Mouse (Mus musculus): ENCODE data around the gene Dnajb2.
"Not testable (repeated sequence)": the region's sequence is repeated elsewhere in the genome, so short reads cannot be mapped to it uniquely, and the experiment has no call there.

The Dnajb2 gene

GRCm38 (mm10) chr1:75218227-75219001, 17.8 kb upstream of the Dnajb2 start:
- peak; percentile 40 to 85 for DNase-seq (ENCODE audit: low spot score in 2 of 2)

- peak; percentile 82 to 94 for DNase-seq (ENCODE audit: low spot score in 2 of 2)
Measured at GRCm38 (mm10) chr1:75219078-75219477, 17.1 kb upstream of the Dnajb2 start.

GRCm38 (mm10) chr1:75219531-75219930, 16.7 kb upstream of the Dnajb2 start, which contains the start of gene Tuba4a:
Gene Tuba4a, minus strand, starts transcription at chr1:75219865.
- no peak for DNase-seq (ENCODE audit: low spot score in 2 of 2)

- DNase-seq (ENCODE audit: low spot score in 2 of 2), result no peak
Measured at GRCm38 (mm10) chr1:75221538-75221937, 14.7 kb upstream of the Dnajb2 start.

- DNase-seq (ENCODE audit: low spot score in 2 of 2), result no peak
Measured at GRCm38 (mm10) chr1:75222926-75223325, 13.3 kb upstream of the Dnajb2 start.

- DNase-seq (ENCODE audit: low spot score in 2 of 2), result no peak
Measured at GRCm38 (mm10) chr1:75223532-75223931, 12.7 kb upstream of the Dnajb2 start.

GRCm38 (mm10) chr1:75225473-75225872, 10.7 kb upstream of the Dnajb2 start:
- no peak for DNase-seq (ENCODE audit: low spot score in 2 of 2)

GRCm38 (mm10) chr1:75226138-75226537, 10.1 kb upstream of the Dnajb2 start:
- DNase-seq (ENCODE audit: low spot score in 2 of 2), result no peak

- no peak for DNase-seq (ENCODE audit: low spot score in 2 of 2)
Measured at GRCm38 (mm10) chr1:75227653-75228052, 8.6 kb upstream of the Dnajb2 start.

- DNase-seq (ENCODE audit: low spot score in 2 of 2), result no peak
Measured at GRCm38 (mm10) chr1:75229158-75229557, 7.0 kb upstream of the Dnajb2 start.

- no peak for DNase-seq (ENCODE audit: low spot score in 2 of 2)
Measured at GRCm38 (mm10) chr1:75230335-75230994, 5.7 kb upstream of the Dnajb2 start.

- no peak for DNase-seq (ENCODE audit: low spot score in 2 of 2)
Measured at GRCm38 (mm10) chr1:75231224-75231623, 5.0 kb upstream of the Dnajb2 start.

GRCm38 (mm10) chr1:75231664-75232152, 4.5 kb upstream of the Dnajb2 start, which contains the start of gene A630095N17Rik:
Gene A630095N17Rik, minus strand, starts transcription at chr1:75232102.
- no peak for DNase-seq (ENCODE audit: low spot score in 2 of 2)

- not testable (repeated sequence) for DNase-seq (ENCODE audit: low spot score in 2 of 2)
Measured at GRCm38 (mm10) chr1:75232489-75232888, 3.7 kb upstream of the Dnajb2 start.

- DNase-seq (ENCODE audit: low spot score in 2 of 2), result peak in 1 of 2 experiments; percentile 84
Measured at GRCm38 (mm10) chr1:75234606-75235005, 1.6 kb upstream of the Dnajb2 start.

GRCm38 (mm10) chr1:75239591-75239990, 3.4 kb downstream of the Dnajb2 start:
- peak in 1 of 2 experiments; percentile 67 for DNase-seq (ENCODE audit: low spot score in 2 of 2)

GRCm38 (mm10) chr1:75243411-75243810, 7.2 kb downstream of the Dnajb2 start:
- no peak for DNase-seq (ENCODE audit: low spot score in 2 of 2)

- DNase-seq (ENCODE audit: low spot score in 2 of 2), result no peak
Measured at GRCm38 (mm10) chr1:75244175-75244826, 8.1 kb downstream of the Dnajb2 start.

- peak in 1 of 2 experiments; percentile 76 for DNase-seq (ENCODE audit: low spot score in 2 of 2)
Measured at GRCm38 (mm10) chr1:75244836-75245235, 8.6 kb downstream of the Dnajb2 start.

GRCm38 (mm10) chr1:75247071-75247930, 11.1 kb downstream of the Dnajb2 start:
- DNase-seq (ENCODE audit: low spot score in 2 of 2), result no peak

Data from left cerebral cortex, adult 9 months (tissue).